ENCODE assay signal across 8 mouse cellular contexts in genomic region chr10:127311476-127312355, GRCm38 (mm10). TPM values are rescaled to one million over a fixed set of nuclear protein-coding genes. Genes with fewer than 3 reads are reported as not detected.
DNase-seq lines count a peak whose midpoint lies in the region; ATAC-seq and TF ChIP-seq lines count a peak whose summit lies in the region.

TSS of gene Mars (minus strand) at chr10:127311786.

- no peaks in the 10 kb centered on the region for H3K9me3 ChIP-seq in hindbrain, postnatal 0 days (ENCODE audit: low read length)

- intact Hi-C loops in gastrocnemius, adult 2 months (cut with DNase I), result loop anchor here (1.0 to 2.0 kb wide), 2 partner anchors 21 to 45 kb away; partner anchors contain the start of gene Dctn2
- intact Hi-C loops in left cerebral cortex, adult 2 months (cut with DNase I), result loop anchor here (1.0 to 5.0 kb wide), 2 partner anchors 21 to 189 kb away; partner anchors contain the start of gene Os9

- H3K36me3 ChIP-seq in hindbrain, postnatal 0 days (ENCODE audit: insufficient read depth, low read length), result peaks cover 18% of the 10 kb centered on the region

- peak within 1 kb of the TSS; percentile 73 for H3K9ac ChIP-seq in hindbrain, postnatal 0 days (replicated peaks; ENCODE audit: low read length)

- no peak for TF ChIP-seq CTCF in gastrocnemius, adult 2 months (IDR thresholded peaks at IDR 0.05)
- TF ChIP-seq CTCF in hindbrain, postnatal 0 days (IDR thresholded peaks at IDR 0.05; ENCODE audit: low read depth), result no peak
- TF ChIP-seq CTCF in left cerebral cortex, adult 2 months (IDR thresholded peaks at IDR 0.05), result no peak

- H3K4me3 ChIP-seq in gastrocnemius, adult 2 months, result peak within 1 kb of the TSS; percentile 97
- H3K4me3 ChIP-seq in hindbrain, postnatal 0 days (ENCODE audit: low read length), result peak within 1 kb of the TSS; percentile 71
- H3K4me3 ChIP-seq in left cerebral cortex, adult 2 months, result peak within 1 kb of the TSS; percentile 76

- peaks cover 5% of the 10 kb centered on the region; the same call in 1 of the 2 replicates for H3K4me1 ChIP-seq in hindbrain, postnatal 0 days (ENCODE audit: insufficient read depth, low read length)

- no peaks in the 10 kb centered on the region for H3K27me3 ChIP-seq in hindbrain, postnatal 0 days (ENCODE audit: insufficient read depth, low read length)

- peak; percentile 97 for ATAC-seq in hindbrain, postnatal 0 days
- ATAC-seq in megakaryocyte, adult 5-6 weeks (ENCODE audit: poor library complexity, severe bottlenecking), result peak; percentile 89

- under 1% methylated on average over 64 of the region's 65 CpGs for WGBS in hindbrain, postnatal 0 days

- peak within 1 kb of the TSS; percentile 92 for H3K27ac ChIP-seq in gastrocnemius, adult 2 months
- H3K27ac ChIP-seq in hindbrain, postnatal 0 days, result peak within 1 kb of the TSS; percentile 80
- H3K27ac ChIP-seq in left cerebral cortex, adult 2 months, result peak within 1 kb of the TSS; percentile 89

- peak; percentile 86 for DNase-seq in WW6 (ENCODE audit: low read depth, low spot score)
- DNase-seq in cerebellum, postnatal 4 days (ENCODE audit: low spot score in 2 of 2), result peak; percentile 78 to 85
- peak; percentile 95 for DNase-seq in gastrocnemius, adult 2 months
- peak; percentile 97 for DNase-seq in hindbrain, postnatal 0 days (ENCODE audit: low spot score)
- peak; percentile 92 to 93 for DNase-seq in left cerebral cortex, adult 2 months (ENCODE audit: extremely low spot score in 1 of 2, low spot score in 2 of 2)
- DNase-seq in right cerebral cortex, adult 2 months (ENCODE audit: low spot score in 2 of 2), result peak; percentile 97
- DNase-seq in urinary bladder, postnatal 14 days (ENCODE audit: low spot score), result peak; percentile 94

- H3K4me2 ChIP-seq in hindbrain, postnatal 0 days (ENCODE audit: low read depth, low read length), result peak within 1 kb of the TSS; percentile 79

RNA-seq across cellular contexts. Expression of gene Mars, which starts in this region (rescaled TPM):
- 10 to 100 TPM; 69.0 to 71.4 TPM for total RNA-seq in gastrocnemius, adult 2 months (2021)
- total RNA-seq in hindbrain, postnatal 0 days (2014; rRNA removed), result 74.4 and 90.4 TPM in 2 replicates
- polyA plus RNA-seq in hindbrain, postnatal 0 days (2015; fragmentation: Nextera tagmentation; extraction: Ambion mirVana), result 104 TPM in 2 replicates
- total RNA-seq in left cerebral cortex, adult 2 months (2021), result 10 to 100 TPM; 55.3 to 61.5 TPM
- total RNA-seq in megakaryocyte, adult 5-6 weeks (2015), result 38.4 and 47.8 TPM in 2 replicates
- 80.3 and 95.2 TPM in 2 replicates for total RNA-seq in megakaryocyte, adult 5-6 weeks (2017)

Comparison
In these comparisons a context has a peak if more than half of its experiments do, and no peak if none do; other contexts are left out.
1. Peak in every context shown above with its lines: DNase-seq, ATAC-seq, H3K4me3 ChIP-seq and H3K27ac ChIP-seq.